Mouse (Mus musculus) cortical plate, adult 2 months (tissue): ENCODE measurements around the gene Gcfc2.

Experiments used
- CTCF ChIP-seq: fragments of 200-500 bp; IDR thresholded peaks from 2 replicates; pipeline ENCODE4 v1.5.1; 2011; ENCODE audit warnings: mild to moderate bottlenecking, control low read depth, low read length; ENCODE audit not compliant: insufficient read depth; ENCODE audit errors: extremely low read depth
- POLR2A ChIP-seq: fragments of 200-500 bp; IDR thresholded peaks from 2 replicates; pipeline ENCODE4 v1.6.1; 2011; ENCODE audit warnings: mild to moderate bottlenecking, low read length, control low read depth; ENCODE audit not compliant: insufficient read depth; ENCODE audit errors: extremely low read depth

DNA sequence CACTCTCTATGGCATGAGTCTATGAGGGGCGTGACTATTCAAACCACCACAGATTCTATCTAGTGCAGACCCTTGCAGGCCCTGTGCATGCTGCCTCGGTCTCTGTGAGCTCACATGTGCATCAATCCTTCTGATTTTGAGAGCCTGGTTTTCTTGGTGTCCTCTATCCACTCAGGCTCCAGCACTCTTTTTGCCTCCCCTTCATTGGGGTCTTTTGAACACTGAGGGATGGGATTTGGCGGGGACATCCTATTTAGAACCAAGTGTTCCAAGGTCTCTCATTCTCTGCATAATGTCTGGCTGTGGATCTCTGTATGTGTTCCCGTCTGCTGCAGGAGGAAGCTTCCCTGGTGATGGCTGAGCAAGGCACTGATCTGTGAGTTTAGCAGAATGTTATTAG lies 55.8 kb downstream of the Gcfc2 start:
- TF ChIP-seq POLR2A (no peak), CTCF (no peak)
